Mouse (Mus musculus): ENCODE measurements at regions not wholly inside any gene's neighbourhood (a gene's known extent, or its start where the extent isn't known, plus 50 kb on each side); places are given as distances from the start of the nearest gene placed in this dataset.

- no peak for TF ChIP-seq CTCF (IDR thresholded peaks at IDR 0.05; ENCODE audit: low read depth)
- no peak for TF ChIP-seq EP300 (IDR thresholded peaks at IDR 0.05; ENCODE audit: low read depth)
These were observed 165.3 kb downstream of the Tox3 start for GRCm38 (mm10) chr8:90182807-90183206.
